17 mouse cellular contexts compared by ENCODE assay signal in genomic region chr1:170039402-170039801, GRCm38 (mm10).
A peak's percentile ranks its signal among the peaks of the same experiment; 100 is the strongest.
DNase-seq lines count a peak whose midpoint lies in the region; ATAC-seq and TF ChIP-seq lines count a peak whose summit lies in the region.
"Had no signal": no experiment of that assay in that cellular context is flagged by ENCODE, and none has a peak within 500 bp of the region (broad histone marks: within the 10 kb centered on the region; RNA-seq: fewer than 3 reads in every experiment).

No protein-coding gene starts in this region.

- no peak overlapping the region for H3K27ac ChIP-seq in gastrocnemius, adult 2 months
- H3K27ac ChIP-seq in kidney, adult 2 months (ENCODE audit: insufficient read depth, low read depth, low read length), result no peak overlapping the region
- no peak overlapping the region for H3K27ac ChIP-seq in embryonic facial prominence, embryonic 10.5 days (replicated peaks)
- H3K27ac ChIP-seq: hindbrain, embryonic 13.5 days; left cerebral cortex, adult 2 months; limb, embryonic 10.5 days; liver, embryonic 14.5 days had no signal

- TF ChIP-seq POLR2A in kidney, adult 2 months (IDR thresholded peaks at IDR 0.05; ENCODE audit: low read depth, low read length), result no peak

- H3K4me3 ChIP-seq in gastrocnemius, adult 2 months, result no peak overlapping the region
- no peak overlapping the region for H3K4me3 ChIP-seq in kidney, adult 2 months (ENCODE audit: insufficient read depth, low read depth, low read length)
- H3K4me3 ChIP-seq in embryonic facial prominence, embryonic 10.5 days, result no peak overlapping the region
- H3K4me3 ChIP-seq: hindbrain, embryonic 13.5 days; left cerebral cortex, adult 2 months; limb, embryonic 10.5 days had no signal

- 73% methylated on average over 4 of the region's 4 CpGs for WGBS in kidney, adult 2 months
- WGBS in embryonic facial prominence, embryonic 10.5 days, result 68% methylated on average over 4 of the region's 4 CpGs

- no peaks in the 10 kb centered on the region for H3K9me3 ChIP-seq in embryonic facial prominence, embryonic 10.5 days
- H3K9me3 ChIP-seq: hindbrain, embryonic 13.5 days; limb, embryonic 10.5 days had no signal

- peak; percentile 52; the same call in 1 of the 2 replicates for ATAC-seq in megakaryocyte-erythroid progenitor cell, adult 5-6 weeks (replicated peaks; ENCODE audit: low FRiP score, low TSS enrichment, poor library complexity, severe bottlenecking)
- ATAC-seq: midbrain, embryonic 16.5 days had no signal

- no peaks in the 10 kb centered on the region for H3K36me3 ChIP-seq in kidney, adult 2 months (ENCODE audit: control insufficient read depth, insufficient read depth, low read length)
- peaks cover 5% of the 10 kb centered on the region; the same call in 1 of the 2 replicates for H3K36me3 ChIP-seq in embryonic facial prominence, embryonic 10.5 days (replicated peaks)
- H3K36me3 ChIP-seq: hindbrain, embryonic 13.5 days had no signal

- no peak for DNase-seq in gastrocnemius, adult 2 months
- DNase-seq in gastrocnemius, adult 8-10 months (ENCODE audit: low spot score in 2 of 2), result no peak
- DNase-seq in kidney, adult 2 months, result peak; percentile 22
- DNase-seq in kidney, postnatal 14 days, result no peak
- DNase-seq in lung, postnatal 10 days, result peak; percentile 30
- DNase-seq in lung, adult 18-20 months, result no peak
- no peak for DNase-seq in embryonic facial prominence, embryonic 10.5 days (ENCODE audit: low spot score)
- DNase-seq: adrenal gland, postnatal 36 days; cerebellum, adult 8-10 months; gastrocnemius, postnatal 25 days; kidney, adult 11 months had no signal

- intact Hi-C loops in gastrocnemius, adult 2 months (cut with DNase I), result no loop called here

- H3K4me1 ChIP-seq in kidney, adult 2 months (ENCODE audit: control insufficient read depth, insufficient read depth, low read length), result no peaks in the 10 kb centered on the region
- no peaks in the 10 kb centered on the region for H3K4me1 ChIP-seq in embryonic facial prominence, embryonic 10.5 days
- H3K4me1 ChIP-seq: hindbrain, embryonic 13.5 days; limb, embryonic 10.5 days had no signal

- H3K27me3 ChIP-seq in kidney, adult 2 months (replicated peaks; ENCODE audit: control insufficient read depth, insufficient read depth, low read length), result no peaks in the 10 kb centered on the region
- H3K27me3 ChIP-seq in embryonic facial prominence, embryonic 10.5 days (replicated peaks; ENCODE audit: low read depth, poor library complexity, severe bottlenecking), result no peaks in the 10 kb centered on the region
- H3K27me3 ChIP-seq: hindbrain, embryonic 13.5 days had no signal

- TF ChIP-seq CTCF in gastrocnemius, adult 2 months (IDR thresholded peaks at IDR 0.05), result peak; percentile 22; the same call in 1 of the 2 replicates
- TF ChIP-seq CTCF in kidney, adult 2 months (conservative IDR thresholded peaks at IDR 0.05; ENCODE audit: insufficient read depth, insufficient read length, low read depth, low read length), result peak; percentile 32; the same call in 1 of the 2 replicates

Comparison
In these comparisons a context has a peak if more than half of its experiments do, and no peak if none do; other contexts are left out.
1. DNase-seq: peak in kidney, adult 2 months (single experiment) and lung, postnatal 10 days (single experiment); none in gastrocnemius, adult 2 months (single experiment), gastrocnemius, adult 8-10 months (0 of 2), kidney, postnatal 14 days (single experiment), lung, adult 18-20 months (0 of 2) and embryonic facial prominence, embryonic 10.5 days (single experiment).